Mouse (Mus musculus): ENCODE measurements around the gene Btbd9.

Btbd9 gene

GRCm38 (mm10) chr17:30598300-30598699 lies 22.0 kb upstream of the Btbd9 start:
- no peak for DNase-seq

GRCm38 (mm10) chr17:30597786-30598185 lies 21.5 kb upstream of the Btbd9 start:
- no peak for DNase-seq

GRCm38 (mm10) chr17:30594846-30595245 lies 18.6 kb upstream of the Btbd9 start:
- no peak for DNase-seq

- DNase-seq: no peak
Measured at GRCm38 (mm10) chr17:30594407-30594806, 18.1 kb upstream of the Btbd9 start.

- DNase-seq: peak; percentile 94
Measured at GRCm38 (mm10) chr17:30590417-30591198, 14.3 kb upstream of the Btbd9 start.

- no peak for DNase-seq
Measured at GRCm38 (mm10) chr17:30583258-30584001, 7.1 kb upstream of the Btbd9 start.

GRCm38 (mm10) chr17:30582313-30582712 lies 6.0 kb upstream of the Btbd9 start:
- no peak for DNase-seq

GRCm38 (mm10) chr17:30581201-30581600 lies 4.9 kb upstream of the Btbd9 start:
- no peak for DNase-seq

- DNase-seq: no peak
Measured at GRCm38 (mm10) chr17:30580781-30581180, 4.5 kb upstream of the Btbd9 start.

GRCm38 (mm10) chr17:30576946-30577345 lies 658 bp upstream of the Btbd9 start:
- DNase-seq: peak; percentile 91

GRCm38 (mm10) chr17:30575121-30575904 lies 975 bp downstream of the Btbd9 start:
- DNase-seq: peak; percentile 92

- DNase-seq: no peak
Measured at GRCm38 (mm10) chr17:30574783-30575075, 1.6 kb downstream of the Btbd9 start.

- peak; percentile 96 for DNase-seq
Measured at GRCm38 (mm10) chr17:30573990-30574782, 2.1 kb downstream of the Btbd9 start.

GRCm38 (mm10) chr17:30570971-30571370 lies 5.3 kb downstream of the Btbd9 start:
- peak; percentile 82 for DNase-seq

GRCm38 (mm10) chr17:30570173-30570572 lies 6.1 kb downstream of the Btbd9 start:
- no peak for DNase-seq

- DNase-seq: no peak
Measured at GRCm38 (mm10) chr17:30568473-30568872, 7.8 kb downstream of the Btbd9 start.

- no peak for DNase-seq
Measured at GRCm38 (mm10) chr17:30564971-30565370, 11.3 kb downstream of the Btbd9 start.

GRCm38 (mm10) chr17:30564407-30564806 lies 11.9 kb downstream of the Btbd9 start:
- no peak for DNase-seq

- DNase-seq: no peak
Measured at GRCm38 (mm10) chr17:30563484-30564075, 12.7 kb downstream of the Btbd9 start.

GRCm38 (mm10) chr17:30562770-30563169 lies 13.5 kb downstream of the Btbd9 start:
- DNase-seq: no peak

- peak; percentile 94 for DNase-seq
Measured at GRCm38 (mm10) chr17:30559536-30559935, 16.8 kb downstream of the Btbd9 start.

GRCm38 (mm10) chr17:30558623-30559022 lies 17.7 kb downstream of the Btbd9 start:
- no peak for DNase-seq

Data from heart, adult 11 months (tissue).